Comparison of ENCODE assay signal across 22 mouse cellular contexts in genomic region chr12:82815982-82816381, GRCm38 (mm10).
DNase-seq lines count a peak whose midpoint lies in the region; ATAC-seq and TF ChIP-seq lines count a peak whose summit lies in the region.
"Had no signal": no experiment of that assay in that cellular context is flagged by ENCODE, and none has a peak within 500 bp of the region (broad histone marks: within the 10 kb centered on the region; RNA-seq: fewer than 3 reads in every experiment).

No protein-coding gene starts in this region.

- H3K27ac ChIP-seq in liver, postnatal 0 days (ENCODE audit: low read depth), result no peak overlapping the region
- H3K27ac ChIP-seq: embryonic facial prominence, embryonic 15.5 days; forebrain, embryonic 15.5 days; heart, embryonic 13.5 days; hindbrain, embryonic 13.5 days; hindbrain, postnatal 0 days had no signal

- no peak overlapping the region for H3K4me3 ChIP-seq in liver, postnatal 0 days (ENCODE audit: low read depth, low read length)
- H3K4me3 ChIP-seq: embryonic facial prominence, embryonic 15.5 days; forebrain, embryonic 15.5 days; heart, embryonic 13.5 days; hindbrain, embryonic 13.5 days had no signal

- no peak overlapping the region for H3K9ac ChIP-seq in liver, postnatal 0 days (replicated peaks)
- H3K9ac ChIP-seq: embryonic facial prominence, embryonic 15.5 days; forebrain, embryonic 15.5 days; heart, embryonic 13.5 days; hindbrain, embryonic 13.5 days had no signal

- no peak for TF ChIP-seq CTCF in liver, postnatal 0 days (IDR thresholded peaks at IDR 0.05; ENCODE audit: low read depth)

- H3K27me3 ChIP-seq in liver, postnatal 0 days (ENCODE audit: insufficient read depth, low read length), result no peaks in the 10 kb centered on the region
- H3K27me3 ChIP-seq: embryonic facial prominence, embryonic 15.5 days; forebrain, embryonic 15.5 days; heart, embryonic 13.5 days; hindbrain, embryonic 13.5 days had no signal

- WGBS in liver, postnatal 0 days (ENCODE audit: insufficient replicate concordance), result 72% methylated on average over 2 of the region's 2 CpGs

- H3K4me1 ChIP-seq in liver, postnatal 0 days (ENCODE audit: insufficient read depth), result no peaks in the 10 kb centered on the region
- H3K4me1 ChIP-seq: embryonic facial prominence, embryonic 15.5 days; hindbrain, embryonic 13.5 days had no signal

- no peaks in the 10 kb centered on the region for H3K36me3 ChIP-seq in liver, postnatal 0 days (replicated peaks; ENCODE audit: insufficient read depth, low read length)
- H3K36me3 ChIP-seq: embryonic facial prominence, embryonic 15.5 days; forebrain, embryonic 15.5 days; G1E; heart, embryonic 13.5 days; hindbrain, embryonic 13.5 days had no signal

- TF ChIP-seq EP300 in liver, postnatal 0 days (IDR thresholded peaks at IDR 0.05; ENCODE audit: low read depth), result no peak

- H3K4me2 ChIP-seq in liver, postnatal 0 days (ENCODE audit: low read depth, low read length), result no peak overlapping the region
- H3K4me2 ChIP-seq: embryonic facial prominence, embryonic 15.5 days; forebrain, embryonic 15.5 days; heart, embryonic 13.5 days; hindbrain, embryonic 13.5 days had no signal

- no peak for ATAC-seq in liver, postnatal 0 days
- ATAC-seq in activated CD4-positive, CD25-positive, alpha-beta regulatory T cell, adult 4 months, result no peak
- ATAC-seq: CD4-positive, CD25-positive, alpha-beta regulatory T cell, adult 4 months; forebrain, embryonic 15.5 days; hindbrain, postnatal 0 days had no signal

- DNase-seq in layer of hippocampus, adult 9-11 months, result peak; percentile 8
- DNase-seq in layer of hippocampus, adult 18-20 months (ENCODE audit: low spot score in 2 of 2), result no peak
- peak; percentile 19 for DNase-seq in MN1 (ENCODE audit: low spot score)
- peak; percentile 82 for DNase-seq in brain, adult 2 months (ENCODE audit: low read depth, low spot score)
- DNase-seq in gastrocnemius, postnatal 25 days, result no peak
- no peak for DNase-seq in liver, postnatal 0 days
- DNase-seq: adrenal gland, postnatal 25 days; B cell, adult 2 months; cerebellum, adult 2 months; cerebellum, postnatal 10 days; gastrocnemius, postnatal 14 days; heart, adult 11 months; heart, postnatal 36 days; kidney, adult 11 months had no signal

- no peaks in the 10 kb centered on the region for H3K9me3 ChIP-seq in liver, postnatal 0 days (ENCODE audit: low read length)
- H3K9me3 ChIP-seq: embryonic facial prominence, embryonic 15.5 days; forebrain, embryonic 15.5 days; G1E; heart, embryonic 13.5 days; hindbrain, embryonic 13.5 days had no signal

Comparison
In these comparisons a context has a peak if more than half of its experiments do, and no peak if none do; other contexts are left out.
1. DNase-seq: peak in layer of hippocampus, adult 9-11 months (single experiment), MN1 (single experiment) and brain, adult 2 months (single experiment); none in layer of hippocampus, adult 18-20 months (0 of 2), gastrocnemius, postnatal 25 days (single experiment) and liver, postnatal 0 days (single experiment).